Mouse (Mus musculus): ENCODE results near the gene 4921530L21Rik. TPM values are rescaled to one million over a fixed set of nuclear protein-coding genes. Genes with fewer than 3 reads are reported as not detected.

The 4921530L21Rik gene
- not detected in 2 replicates for polyA plus RNA-seq (2016; fragmentation: Nextera tagmentation; extraction: Ambion mirVana)

DNA sequence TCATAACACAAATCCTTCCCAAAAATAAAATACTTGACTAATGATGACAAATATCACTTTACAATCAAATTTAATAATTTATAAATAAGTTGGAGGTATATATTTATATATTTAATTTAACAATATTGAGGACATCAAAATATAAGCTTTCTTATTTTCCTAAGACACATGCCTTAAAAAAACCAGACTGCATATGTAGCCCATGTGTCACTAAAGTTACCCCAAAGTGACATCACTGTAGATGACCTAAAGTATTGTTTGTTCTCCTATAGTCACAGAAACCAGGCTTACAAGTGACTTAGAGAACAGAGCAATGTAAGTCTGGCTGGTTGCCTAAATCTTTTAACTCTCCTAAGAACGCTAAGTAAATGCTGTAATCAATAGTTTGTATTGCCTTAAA is at the start of gene 4921530L21Rik:
4921530L21Rik (plus strand) TSS at position 301 of the 400 bp plus-strand sequence.
- DNase-seq (ENCODE audit: low spot score) = no peak
- WGBS = 96% methylated on average over 1 of the region's 1 CpGs
- no peaks in the 10 kb centered on the region for H3K27me3 ChIP-seq (ENCODE audit: low read depth, poor library complexity, severe bottlenecking)
- H3K4me3 ChIP-seq = no peak within 1 kb of the TSS
- H3K36me3 ChIP-seq = no peaks in the 10 kb centered on the region
- no peak within 1 kb of the TSS for H3K27ac ChIP-seq (replicated peaks)
- no peaks in the 10 kb centered on the region for H3K9me3 ChIP-seq (replicated peaks)
- H3K4me1 ChIP-seq = no peaks in the 10 kb centered on the region

DNA sequence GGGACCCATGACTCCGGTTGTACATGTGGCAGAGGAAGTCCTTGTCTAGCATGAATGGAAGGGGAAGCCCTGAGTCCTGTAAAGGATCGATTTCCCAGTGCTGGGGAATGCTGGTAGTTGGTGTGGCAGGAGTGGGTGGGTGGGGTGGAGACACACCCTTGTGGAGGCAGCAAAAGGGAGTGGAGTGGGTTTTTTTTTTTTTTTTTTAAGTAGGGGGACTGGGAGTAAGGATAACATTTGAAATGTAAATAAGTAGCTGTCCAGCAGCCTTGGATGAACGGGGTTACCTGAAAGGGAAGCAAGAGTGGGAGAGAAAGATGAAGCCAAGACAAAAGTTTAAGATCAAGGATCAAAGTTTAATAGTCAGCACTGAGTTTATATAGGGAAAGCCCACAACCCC is 47.2 kb upstream of the 4921530L21Rik start:
- H3K36me3 ChIP-seq = no peaks in the 10 kb centered on the region
- DNase-seq (ENCODE audit: low spot score) = no peak
- no peaks in the 10 kb centered on the region for H3K27me3 ChIP-seq (ENCODE audit: low read depth, poor library complexity, severe bottlenecking)
- H3K4me3 ChIP-seq = no peak overlapping the region
- 68% methylated on average over 3 of the region's 3 CpGs for WGBS
- no peaks in the 10 kb centered on the region for H3K9me3 ChIP-seq (replicated peaks)
- no peaks in the 10 kb centered on the region for H3K4me1 ChIP-seq
- H3K27ac ChIP-seq (replicated peaks) = no peak overlapping the region

DNA sequence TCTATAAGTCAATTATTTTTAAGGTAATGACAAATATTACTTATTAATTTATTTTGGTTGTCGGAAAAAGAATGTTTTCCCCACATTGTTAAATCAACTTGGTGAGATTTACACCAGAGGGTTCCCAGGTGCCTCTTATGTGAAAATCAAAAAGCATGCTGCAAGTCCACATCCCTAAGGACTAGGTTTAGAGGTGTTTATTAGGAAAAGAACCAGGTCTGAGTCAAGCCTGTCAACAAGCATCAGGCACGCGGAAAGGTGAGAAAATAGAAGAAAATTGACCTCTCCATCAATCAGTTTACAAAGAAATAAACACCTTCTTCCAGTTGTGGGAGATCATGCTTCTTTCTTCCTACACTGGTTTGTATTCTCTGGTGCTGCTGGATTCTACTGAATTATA is 18.1 kb upstream of the 4921530L21Rik start:
- H3K4me1 ChIP-seq = peaks cover 7% of the 10 kb centered on the region
- H3K9me3 ChIP-seq (replicated peaks) = no peaks in the 10 kb centered on the region
- no peaks in the 10 kb centered on the region for H3K27me3 ChIP-seq (ENCODE audit: low read depth, poor library complexity, severe bottlenecking)
- H3K27ac ChIP-seq (replicated peaks) = no peak overlapping the region
- H3K4me3 ChIP-seq = no peak overlapping the region
- 90% methylated on average over 3 of the region's 3 CpGs for WGBS
- no peaks in the 10 kb centered on the region for H3K36me3 ChIP-seq
- DNase-seq (ENCODE audit: low spot score) = no peak

DNA sequence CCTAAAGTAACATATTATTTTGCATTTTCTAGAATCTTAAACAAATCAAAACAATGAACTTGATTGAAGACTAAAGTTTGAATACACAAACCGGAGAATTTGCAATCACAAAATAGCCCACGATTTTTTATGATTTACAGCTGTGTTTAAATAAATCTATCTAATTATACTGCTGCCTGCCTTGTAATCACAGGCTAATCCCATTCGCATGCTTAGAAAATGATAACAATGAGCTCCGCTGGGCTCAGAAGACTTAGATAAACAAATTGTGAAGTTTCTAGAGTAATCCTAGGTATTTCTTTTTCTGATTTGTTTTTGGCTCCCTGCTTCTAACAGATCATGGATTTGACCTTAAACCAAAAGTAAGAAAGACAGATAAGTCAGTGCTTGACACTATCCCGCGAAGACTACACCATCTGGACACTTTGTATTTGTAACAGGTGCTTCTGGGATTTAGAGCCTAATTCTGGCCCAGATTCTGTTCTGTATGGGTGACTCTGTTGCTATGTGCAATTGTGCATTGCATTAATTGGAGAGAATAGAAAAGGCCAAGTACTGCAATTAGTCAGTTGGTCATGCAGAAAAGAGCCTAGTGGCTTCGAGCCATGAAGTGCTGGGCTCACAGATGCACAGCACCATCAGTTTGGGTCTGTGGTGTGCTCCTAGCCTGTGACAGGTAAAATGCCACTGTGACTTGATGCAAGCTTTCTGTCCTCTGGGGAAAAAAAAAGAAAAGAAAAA is 15.2 kb upstream of the 4921530L21Rik start:
- Histone ChIP-seq H3K27me3 (ENCODE audit: low read depth, poor library complexity, severe bottlenecking) (no peaks in the 10 kb centered on the region), H3K36me3 (no peaks in the 10 kb centered on the region), H3K9me3 (replicated peaks) (no peaks in the 10 kb centered on the region), H3K4me1 (peaks cover 7% of the 10 kb centered on the region), H3K27ac (replicated peaks) (no peak overlapping the region), H3K4me3 (no peak overlapping the region)
- DNase-seq (ENCODE audit: low spot score) = no peak
- WGBS = 69% methylated on average over 7 of the region's 7 CpGs

DNA sequence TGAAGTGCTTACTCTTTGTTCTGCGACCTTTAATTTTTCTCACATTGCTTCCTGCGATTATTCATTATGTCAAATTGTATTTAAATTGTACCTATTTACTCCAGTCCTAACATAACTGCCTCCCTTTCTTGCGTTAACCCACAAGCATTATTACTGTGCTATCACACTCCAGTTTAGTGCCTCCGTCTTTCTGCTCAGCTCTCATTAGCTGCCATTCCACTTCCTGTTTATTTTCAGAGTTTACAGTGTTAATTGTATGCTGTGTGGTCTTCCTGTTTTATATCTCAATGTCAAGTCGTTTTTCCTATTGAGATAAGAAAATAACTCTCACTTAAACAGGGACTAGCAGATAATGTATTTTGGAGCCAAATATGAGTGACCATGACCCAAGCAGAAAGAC is 9.0 kb upstream of the 4921530L21Rik start:
- WGBS = 82% methylated on average over 5 of the region's 5 CpGs
- no peak for DNase-seq (ENCODE audit: low spot score)
- Histone ChIP-seq H3K9me3 (replicated peaks) (no peaks in the 10 kb centered on the region), H3K4me3 (no peak overlapping the region), H3K36me3 (no peaks in the 10 kb centered on the region), H3K4me1 (no peaks in the 10 kb centered on the region), H3K27me3 (ENCODE audit: low read depth, poor library complexity, severe bottlenecking) (no peaks in the 10 kb centered on the region), H3K27ac (replicated peaks) (no peak overlapping the region)

DNA sequence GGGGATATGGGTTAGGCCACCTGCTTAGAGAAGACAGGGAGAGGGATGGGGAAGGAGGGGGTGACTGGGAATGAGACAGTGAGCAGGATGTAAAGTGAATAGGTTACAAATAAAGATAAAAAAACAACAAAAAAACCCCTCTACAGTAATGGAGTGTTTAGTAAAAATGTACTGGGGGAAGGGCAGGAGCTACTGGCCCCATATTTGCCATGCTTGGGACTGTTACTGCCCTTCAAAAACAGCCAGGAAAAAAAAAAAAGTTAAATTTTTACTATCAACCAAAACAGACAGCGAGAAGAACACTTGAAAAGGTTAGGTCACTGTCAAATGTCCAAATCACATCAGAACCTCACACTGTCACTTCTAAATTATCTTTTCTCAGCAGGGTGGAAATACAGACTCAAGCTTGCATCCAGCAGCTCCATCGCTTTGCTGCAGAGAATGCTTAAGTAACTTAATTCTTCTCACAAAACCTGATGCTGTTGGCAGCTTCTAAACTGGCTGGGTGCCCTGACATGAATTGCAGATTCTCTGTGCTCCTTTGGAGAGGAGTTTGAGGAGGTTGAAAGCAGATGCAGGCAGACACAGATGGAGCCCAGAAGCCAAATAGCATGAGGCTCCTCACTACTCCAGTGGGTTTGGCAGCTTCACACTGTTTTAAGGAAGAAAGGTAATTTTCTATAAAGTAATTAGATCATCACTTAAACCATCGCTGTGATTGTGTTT is 4.1 kb upstream of the 4921530L21Rik start:
- H3K27me3 ChIP-seq (ENCODE audit: low read depth, poor library complexity, severe bottlenecking) = no peaks in the 10 kb centered on the region
- H3K36me3 ChIP-seq = no peaks in the 10 kb centered on the region
- H3K4me1 ChIP-seq = no peaks in the 10 kb centered on the region
- H3K9me3 ChIP-seq (replicated peaks) = no peaks in the 10 kb centered on the region
- WGBS = 70% methylated on average over 3 of the region's 3 CpGs
- no peak for DNase-seq (ENCODE audit: low spot score)
- H3K27ac ChIP-seq (replicated peaks) = no peak overlapping the region
- H3K4me3 ChIP-seq = no peak overlapping the region

DNA sequence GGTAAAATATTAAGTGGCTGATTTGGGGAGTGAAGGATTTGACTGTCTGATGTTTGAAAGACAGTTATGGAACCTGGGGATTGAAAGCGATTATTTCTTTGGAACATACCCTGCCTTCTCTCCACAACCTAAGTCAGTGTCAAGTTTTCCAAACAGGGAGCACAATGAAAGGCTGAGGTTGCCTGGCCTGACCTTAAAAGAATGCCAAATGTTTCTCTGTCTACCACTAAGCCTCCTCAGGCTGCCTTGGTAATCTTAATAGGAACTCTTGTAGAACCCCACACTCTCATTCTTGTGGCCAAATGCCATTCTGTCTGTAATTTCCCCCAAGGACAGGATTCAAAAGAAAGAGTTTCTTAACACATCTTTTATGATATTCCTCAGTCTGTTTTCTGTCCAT is 3.5 kb upstream of the 4921530L21Rik start:
- Histone ChIP-seq H3K36me3 (no peaks in the 10 kb centered on the region), H3K27me3 (ENCODE audit: low read depth, poor library complexity, severe bottlenecking) (no peaks in the 10 kb centered on the region), H3K9me3 (replicated peaks) (no peaks in the 10 kb centered on the region), H3K27ac (replicated peaks) (no peak overlapping the region), H3K4me1 (no peaks in the 10 kb centered on the region), H3K4me3 (no peak overlapping the region)
- 76% methylated on average over 1 of the region's 1 CpGs for WGBS
- no peak for DNase-seq (ENCODE audit: low spot score)

- DNase-seq (ENCODE audit: low spot score) = no peak
- no peaks in the 10 kb centered on the region for H3K27me3 ChIP-seq (ENCODE audit: low read depth, poor library complexity, severe bottlenecking)
- no peak overlapping the region for H3K27ac ChIP-seq (replicated peaks)
- H3K9me3 ChIP-seq (replicated peaks) = no peaks in the 10 kb centered on the region
- no peak overlapping the region for H3K4me3 ChIP-seq
- H3K36me3 ChIP-seq = no peaks in the 10 kb centered on the region
- H3K4me1 ChIP-seq = peaks cover 12% of the 10 kb centered on the region; the same call in 1 of the 2 replicates
- 34% methylated on average over 6 of the region's 6 CpGs for WGBS
Measured at GRCm38 (mm10) chr14:95899458-95899857, 18.4 kb downstream of the 4921530L21Rik start.

DNA sequence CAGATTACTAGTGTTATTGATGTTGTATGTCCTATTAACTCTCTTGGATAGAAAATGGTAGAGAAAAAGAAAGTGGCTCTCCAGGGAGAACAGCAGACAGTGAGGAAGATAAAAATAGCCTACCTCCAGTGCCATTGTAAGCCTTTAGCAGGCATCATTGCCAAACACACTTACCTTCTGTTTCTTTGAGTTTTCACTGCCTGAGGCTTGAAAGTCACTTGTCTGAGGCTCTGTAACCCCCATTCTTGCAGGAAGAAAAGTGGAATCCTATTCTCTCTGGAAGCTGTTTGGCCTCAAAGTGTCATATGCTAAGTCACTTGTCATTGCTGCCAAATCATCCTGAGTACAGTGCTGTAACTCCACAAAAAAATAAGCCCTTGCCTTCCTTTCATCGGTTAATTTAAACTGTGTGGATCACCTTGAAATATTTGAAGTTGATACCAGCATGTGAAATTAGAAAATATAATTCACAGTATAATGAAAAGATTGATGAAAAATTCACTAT is 23.6 kb downstream of the 4921530L21Rik start:
- peaks cover 7% of the 10 kb centered on the region; the same call in 1 of the 2 replicates for H3K4me1 ChIP-seq
- no peak overlapping the region for H3K27ac ChIP-seq (replicated peaks)
- H3K4me3 ChIP-seq = no peak overlapping the region
- H3K9me3 ChIP-seq (replicated peaks) = no peaks in the 10 kb centered on the region
- 92% methylated on average over 1 of the region's 1 CpGs for WGBS
- DNase-seq (ENCODE audit: low spot score) = no peak
- H3K36me3 ChIP-seq = no peaks in the 10 kb centered on the region
- H3K27me3 ChIP-seq (ENCODE audit: low read depth, poor library complexity, severe bottlenecking) = no peaks in the 10 kb centered on the region

DNA sequence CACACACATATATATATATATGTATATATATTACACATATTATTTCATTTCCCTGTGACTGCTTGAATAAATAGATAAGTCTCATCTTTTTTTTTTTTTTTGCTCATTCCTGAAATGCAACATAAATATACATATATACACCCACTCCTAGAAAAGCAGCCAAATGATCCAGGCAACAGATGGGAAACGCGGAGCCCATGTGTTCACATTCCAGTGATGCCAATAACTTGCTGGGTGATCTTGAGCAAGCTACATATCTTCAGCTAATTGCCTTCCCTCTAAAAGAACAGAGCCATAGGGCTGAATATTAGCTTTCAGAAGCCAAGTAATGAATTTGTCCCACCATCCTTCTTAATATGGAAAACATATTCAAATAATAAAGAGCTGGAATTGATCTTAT is 32.2 kb downstream of the 4921530L21Rik start:
- no peaks in the 10 kb centered on the region for H3K4me1 ChIP-seq
- WGBS = 90% methylated on average over 2 of the region's 2 CpGs
- H3K27ac ChIP-seq (replicated peaks) = no peak overlapping the region
- no peaks in the 10 kb centered on the region for H3K9me3 ChIP-seq (replicated peaks)
- DNase-seq (ENCODE audit: low spot score) = no peak
- no peaks in the 10 kb centered on the region for H3K27me3 ChIP-seq (ENCODE audit: low read depth, poor library complexity, severe bottlenecking)
- H3K36me3 ChIP-seq = no peaks in the 10 kb centered on the region
- H3K4me3 ChIP-seq = no peak overlapping the region

- H3K27me3 ChIP-seq (ENCODE audit: low read depth, poor library complexity, severe bottlenecking) = no peaks in the 10 kb centered on the region
- no peaks in the 10 kb centered on the region for H3K36me3 ChIP-seq
- no peak overlapping the region for H3K27ac ChIP-seq (replicated peaks)
- DNase-seq (ENCODE audit: low spot score) = no peak
- no peaks in the 10 kb centered on the region for H3K4me1 ChIP-seq
- WGBS = 81% methylated on average over 1 of the region's 1 CpGs
- no peak overlapping the region for H3K4me3 ChIP-seq
- H3K9me3 ChIP-seq (replicated peaks) = no peaks in the 10 kb centered on the region
Measured at GRCm38 (mm10) chr14:95926742-95927141, 45.7 kb downstream of the 4921530L21Rik start.

GRCm38 (mm10) chr14:95927810-95928785 is 47.0 kb downstream of the 4921530L21Rik start:
- Histone ChIP-seq H3K4me1 (no peaks in the 10 kb centered on the region), H3K27me3 (ENCODE audit: low read depth, poor library complexity, severe bottlenecking) (no peaks in the 10 kb centered on the region), H3K36me3 (no peaks in the 10 kb centered on the region), H3K9me3 (replicated peaks) (no peaks in the 10 kb centered on the region), H3K4me3 (no peak overlapping the region), H3K27ac (replicated peaks) (no peak overlapping the region)
- 90% methylated on average over 3 of the region's 3 CpGs for WGBS
- DNase-seq (ENCODE audit: low spot score) = no peak
